Mouse (Mus musculus): Measurements from ENCODE around the gene Slc1a1. TPM values are rescaled to one million over a fixed set of nuclear protein-coding genes. Genes with fewer than 3 reads are reported as not detected.

Gene Slc1a1
- polyA plus RNA-seq (2015; fragmentation: Nextera tagmentation; extraction: Ambion mirVana), result 37.5 and 44.7 TPM in 2 replicates

DNA sequence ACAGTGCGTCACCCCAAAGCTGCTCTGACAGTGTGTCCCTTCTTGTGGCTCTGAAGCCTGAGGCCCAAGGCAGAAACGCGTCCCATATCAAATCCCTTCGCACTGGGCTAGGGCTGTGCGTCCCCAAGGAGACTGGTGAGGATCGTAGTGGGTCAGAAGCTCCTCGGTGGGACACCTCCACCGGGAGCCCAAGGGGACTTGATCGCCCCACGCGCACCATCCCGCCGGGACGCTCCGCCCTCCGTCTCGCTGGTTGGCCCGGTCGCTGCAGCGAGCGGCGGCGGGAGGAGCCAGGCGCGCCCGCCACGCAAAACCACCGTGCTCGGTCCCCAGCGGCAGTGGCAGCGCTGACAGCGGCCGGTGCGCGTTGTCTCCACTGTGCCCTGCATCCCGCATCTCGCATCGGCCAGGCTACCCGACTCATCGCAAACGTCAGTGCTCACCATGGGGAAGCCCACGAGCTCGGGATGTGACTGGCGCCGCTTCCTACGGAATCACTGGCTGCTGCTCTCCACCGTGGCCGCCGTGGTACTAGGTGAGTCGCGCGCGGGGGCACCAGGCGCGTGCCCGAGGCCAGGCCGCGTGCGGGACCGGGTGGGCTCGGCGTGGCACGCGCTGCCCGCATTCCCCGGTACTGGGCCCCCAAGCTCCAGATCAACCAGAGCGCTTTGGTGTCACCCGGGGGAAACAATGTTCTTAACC lies at the start of gene Slc1a1:
Gene Slc1a1, plus strand, starts transcription at position 252 of the 702 bp plus-strand sequence.
- Histone ChIP-seq H3K9me3 (ENCODE audit: control insufficient read depth, low read length) (no peaks in the 10 kb centered on the region), H3K4me3 (replicated peaks; ENCODE audit: low read length) (peak within 1 kb of the TSS; percentile 74), H3K9ac (replicated peaks; ENCODE audit: low read depth, low read length) (peak within 1 kb of the TSS; percentile 81), H3K27me3 (replicated peaks; ENCODE audit: control insufficient read depth, insufficient read depth, low read length) (no peaks in the 10 kb centered on the region), H3K4me2 (ENCODE audit: low read length) (peak within 1 kb of the TSS; percentile 73), H3K27ac (ENCODE audit: low read length) (peak within 1 kb of the TSS; percentile 60), H3K36me3 (ENCODE audit: control insufficient read depth, insufficient read depth) (no peaks in the 10 kb centered on the region), H3K4me1 (replicated peaks; ENCODE audit: control insufficient read depth, insufficient read depth, low read length) (peaks cover 13% of the 10 kb centered on the region)
- WGBS, result under 1% methylated on average over 56 of the region's 68 CpGs
- peak; percentile 95 for ATAC-seq

DNA sequence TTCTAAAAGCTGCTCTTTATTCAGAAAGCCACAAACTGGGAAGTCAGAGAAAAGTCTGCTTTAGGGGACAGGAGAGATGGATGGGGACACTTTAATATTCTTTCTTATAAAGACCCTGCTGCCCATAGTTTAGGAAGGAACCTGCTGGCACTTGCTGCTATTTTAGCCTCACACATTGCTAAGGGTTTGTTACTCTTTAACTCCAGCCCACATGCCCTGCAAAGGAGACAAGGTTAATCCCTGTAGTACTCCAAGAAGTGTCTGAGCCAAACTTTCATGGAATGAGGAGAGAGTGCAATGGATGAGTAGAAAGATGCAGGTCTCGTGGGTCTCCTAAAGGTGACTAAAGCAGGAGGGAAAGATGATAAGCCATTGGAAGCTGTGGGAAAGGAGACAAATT lies 44.7 kb upstream of the Slc1a1 start:
- no peak overlapping the region for H3K27ac ChIP-seq (ENCODE audit: low read length)
- no peak overlapping the region for H3K4me2 ChIP-seq (ENCODE audit: low read length)
- ATAC-seq, result no peak
- H3K9me3 ChIP-seq (ENCODE audit: control insufficient read depth, low read length), result no peaks in the 10 kb centered on the region
- no peaks in the 10 kb centered on the region for H3K27me3 ChIP-seq (replicated peaks; ENCODE audit: control insufficient read depth, insufficient read depth, low read length)
- H3K36me3 ChIP-seq (ENCODE audit: control insufficient read depth, insufficient read depth), result no peaks in the 10 kb centered on the region
- H3K4me3 ChIP-seq (replicated peaks; ENCODE audit: low read length), result no peak overlapping the region
- WGBS, result 79% methylated on average over 1 of the region's 1 CpGs
- H3K9ac ChIP-seq (replicated peaks; ENCODE audit: low read depth, low read length), result no peak overlapping the region
- no peaks in the 10 kb centered on the region for H3K4me1 ChIP-seq (replicated peaks; ENCODE audit: control insufficient read depth, insufficient read depth, low read length)

DNA sequence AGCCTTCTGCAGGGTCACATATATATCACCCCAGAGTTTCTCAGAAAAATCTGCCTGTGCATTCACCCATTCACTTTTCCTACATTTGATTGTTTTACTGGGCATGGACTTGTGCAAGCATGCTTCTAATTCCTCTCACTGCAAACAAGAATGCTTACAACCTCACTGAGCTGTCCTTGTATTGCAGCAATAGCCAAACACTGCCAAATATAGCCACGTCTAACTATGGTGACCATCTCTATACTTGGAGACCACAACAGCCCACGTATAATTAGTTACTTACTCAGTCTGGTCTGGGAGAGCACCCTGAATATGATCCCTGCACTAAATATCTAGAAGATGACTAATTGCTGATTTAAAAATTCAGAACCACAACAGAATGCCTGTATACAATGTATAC lies 41.5 kb upstream of the Slc1a1 start:
- Histone ChIP-seq H3K4me1 (replicated peaks; ENCODE audit: control insufficient read depth, insufficient read depth, low read length) (peaks cover 17% of the 10 kb centered on the region), H3K36me3 (ENCODE audit: control insufficient read depth, insufficient read depth) (no peaks in the 10 kb centered on the region), H3K27ac (ENCODE audit: low read length) (no peak overlapping the region), H3K4me2 (ENCODE audit: low read length) (no peak overlapping the region), H3K9me3 (ENCODE audit: control insufficient read depth, low read length) (no peaks in the 10 kb centered on the region), H3K27me3 (replicated peaks; ENCODE audit: control insufficient read depth, insufficient read depth, low read length) (no peaks in the 10 kb centered on the region), H3K9ac (replicated peaks; ENCODE audit: low read depth, low read length) (no peak overlapping the region), H3K4me3 (replicated peaks; ENCODE audit: low read length) (no peak overlapping the region)
- WGBS, result 45% methylated on average over 2 of the region's 2 CpGs
- no peak for ATAC-seq

DNA sequence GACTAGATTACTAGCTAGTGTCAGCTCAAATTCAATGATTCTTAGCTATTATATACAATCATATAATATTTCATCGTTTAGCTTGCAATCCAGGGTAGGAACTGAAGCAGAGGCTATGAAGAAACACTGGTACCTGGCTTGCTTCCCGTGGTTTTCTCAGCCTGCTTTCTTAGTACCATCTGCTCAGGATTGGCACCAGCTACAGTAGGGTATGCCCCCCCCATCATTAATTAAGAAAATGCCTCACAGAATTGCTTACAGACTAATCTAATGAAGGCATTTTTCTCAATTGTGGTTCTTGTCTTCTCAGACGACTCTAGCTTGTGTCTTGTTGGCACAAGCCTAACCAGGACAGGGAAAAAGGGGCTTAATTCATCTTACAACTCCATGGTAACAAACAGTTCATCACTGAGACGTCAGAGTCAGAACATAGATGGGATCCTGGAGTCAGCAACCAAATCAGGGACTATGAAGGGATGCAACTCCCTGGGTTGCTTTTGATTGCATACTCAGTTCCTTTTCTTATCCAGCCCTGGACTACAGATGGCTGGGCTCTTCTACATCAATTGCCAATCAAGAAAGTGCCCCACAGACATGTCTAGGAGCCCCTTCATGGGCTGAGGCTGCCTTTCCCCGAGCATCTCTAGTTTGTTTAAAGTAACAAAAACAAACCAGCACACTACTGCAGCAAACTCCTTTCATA lies 38.6 kb upstream of the Slc1a1 start:
- ATAC-seq, result peak; percentile 86
- Histone ChIP-seq H3K4me2 (ENCODE audit: low read length) (no peak overlapping the region), H3K4me1 (replicated peaks; ENCODE audit: control insufficient read depth, insufficient read depth, low read length) (peaks cover 21% of the 10 kb centered on the region), H3K9me3 (ENCODE audit: control insufficient read depth, low read length) (no peaks in the 10 kb centered on the region), H3K4me3 (replicated peaks; ENCODE audit: low read length) (no peak overlapping the region), H3K9ac (replicated peaks; ENCODE audit: low read depth, low read length) (no peak overlapping the region), H3K27me3 (replicated peaks; ENCODE audit: control insufficient read depth, insufficient read depth, low read length) (no peaks in the 10 kb centered on the region), H3K27ac (ENCODE audit: low read length) (peak overlapping the region; percentile 60), H3K36me3 (ENCODE audit: control insufficient read depth, insufficient read depth) (no peaks in the 10 kb centered on the region)
- WGBS, result 31% methylated on average over 5 of the region's 5 CpGs

DNA sequence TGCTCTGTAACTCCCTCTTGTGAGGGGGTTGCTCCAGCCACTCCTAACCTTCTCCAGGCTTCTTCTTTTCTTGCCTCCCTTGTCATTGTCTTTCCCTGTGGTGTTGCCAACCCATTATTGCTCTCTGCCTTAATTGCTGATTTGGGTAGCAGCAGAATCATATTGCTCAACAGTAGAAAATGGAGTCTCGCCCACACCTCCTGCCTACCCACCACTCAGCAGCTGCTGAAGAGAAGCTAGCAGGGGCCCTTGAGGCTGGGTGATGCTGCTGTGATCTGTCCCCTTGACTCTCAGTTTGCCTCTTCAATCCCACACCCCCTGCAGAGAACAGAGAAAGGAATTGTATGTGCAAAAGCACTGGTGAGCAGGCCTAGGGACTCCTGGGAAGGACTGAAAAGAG lies 37.9 kb upstream of the Slc1a1 start:
- Histone ChIP-seq H3K9me3 (ENCODE audit: control insufficient read depth, low read length) (no peaks in the 10 kb centered on the region), H3K27me3 (replicated peaks; ENCODE audit: control insufficient read depth, insufficient read depth, low read length) (no peaks in the 10 kb centered on the region), H3K27ac (ENCODE audit: low read length) (peak overlapping the region; percentile 60), H3K4me2 (ENCODE audit: low read length) (no peak overlapping the region), H3K4me1 (replicated peaks; ENCODE audit: control insufficient read depth, insufficient read depth, low read length) (peaks cover 21% of the 10 kb centered on the region), H3K4me3 (replicated peaks; ENCODE audit: low read length) (no peak overlapping the region), H3K9ac (replicated peaks; ENCODE audit: low read depth, low read length) (no peak overlapping the region), H3K36me3 (ENCODE audit: control insufficient read depth, insufficient read depth) (no peaks in the 10 kb centered on the region)
- no peak for ATAC-seq
- WGBS, result 50% methylated on average over 1 of the region's 1 CpGs

DNA sequence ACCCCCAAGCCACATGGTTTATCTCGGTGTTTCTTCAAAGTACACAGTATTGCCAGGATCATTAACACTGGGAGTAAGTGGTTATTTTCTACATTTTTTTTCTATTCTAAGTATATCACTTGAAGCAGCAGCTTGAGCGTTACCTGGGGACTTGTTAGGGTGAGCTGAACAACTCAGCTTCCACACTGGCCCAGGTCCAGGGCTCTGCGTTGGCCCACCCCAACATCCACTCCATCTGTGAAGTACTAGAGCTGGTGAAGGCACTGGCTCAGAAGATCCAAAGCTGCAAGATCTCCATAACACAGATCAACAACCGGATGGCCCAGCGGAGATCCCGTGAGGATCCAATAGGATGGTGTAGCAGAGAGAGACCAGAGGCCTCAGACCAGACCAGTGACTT lies 37.2 kb upstream of the Slc1a1 start:
- ATAC-seq, result no peak
- no peak overlapping the region for H3K9ac ChIP-seq (replicated peaks; ENCODE audit: low read depth, low read length)
- WGBS, result 83% methylated on average over 6 of the region's 6 CpGs
- H3K4me2 ChIP-seq (ENCODE audit: low read length), result no peak overlapping the region
- no peaks in the 10 kb centered on the region for H3K9me3 ChIP-seq (ENCODE audit: control insufficient read depth, low read length)
- no peak overlapping the region for H3K4me3 ChIP-seq (replicated peaks; ENCODE audit: low read length)
- H3K4me1 ChIP-seq (replicated peaks; ENCODE audit: control insufficient read depth, insufficient read depth, low read length), result peaks cover 21% of the 10 kb centered on the region
- H3K36me3 ChIP-seq (ENCODE audit: control insufficient read depth, insufficient read depth), result no peaks in the 10 kb centered on the region
- no peaks in the 10 kb centered on the region for H3K27me3 ChIP-seq (replicated peaks; ENCODE audit: control insufficient read depth, insufficient read depth, low read length)
- H3K27ac ChIP-seq (ENCODE audit: low read length), result no peak overlapping the region

DNA sequence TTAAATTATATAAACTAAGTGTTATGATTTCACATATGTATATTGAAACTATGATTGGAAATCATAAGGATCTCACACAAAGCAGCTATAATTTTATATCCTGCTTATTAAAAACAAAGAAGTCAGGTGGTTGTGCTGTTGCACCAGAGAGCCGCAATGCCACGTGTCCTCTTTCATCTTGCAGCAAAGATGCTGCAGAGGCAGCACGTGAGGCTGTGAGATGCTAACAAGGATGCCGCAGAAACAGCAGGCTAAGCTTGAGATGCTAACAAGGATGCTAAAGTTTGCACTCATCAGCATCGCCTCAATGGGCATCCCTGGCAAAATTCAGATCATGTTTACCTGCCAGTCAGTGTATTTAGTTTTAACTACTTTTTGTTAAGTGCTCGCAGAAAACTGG lies 34.4 kb upstream of the Slc1a1 start:
- no peak overlapping the region for H3K27ac ChIP-seq (ENCODE audit: low read length)
- no peaks in the 10 kb centered on the region for H3K9me3 ChIP-seq (ENCODE audit: control insufficient read depth, low read length)
- H3K4me2 ChIP-seq (ENCODE audit: low read length), result no peak overlapping the region
- no peaks in the 10 kb centered on the region for H3K27me3 ChIP-seq (replicated peaks; ENCODE audit: control insufficient read depth, insufficient read depth, low read length)
- H3K4me1 ChIP-seq (replicated peaks; ENCODE audit: control insufficient read depth, insufficient read depth, low read length), result peaks cover 21% of the 10 kb centered on the region
- no peak overlapping the region for H3K9ac ChIP-seq (replicated peaks; ENCODE audit: low read depth, low read length)
- no peak overlapping the region for H3K4me3 ChIP-seq (replicated peaks; ENCODE audit: low read length)
- ATAC-seq, result 0 out of 2 replicates have a peak, but pooled peaks have one; percentile 31
- no peaks in the 10 kb centered on the region for H3K36me3 ChIP-seq (ENCODE audit: control insufficient read depth, insufficient read depth)
- 28% methylated on average over 6 of the region's 6 CpGs for WGBS

DNA sequence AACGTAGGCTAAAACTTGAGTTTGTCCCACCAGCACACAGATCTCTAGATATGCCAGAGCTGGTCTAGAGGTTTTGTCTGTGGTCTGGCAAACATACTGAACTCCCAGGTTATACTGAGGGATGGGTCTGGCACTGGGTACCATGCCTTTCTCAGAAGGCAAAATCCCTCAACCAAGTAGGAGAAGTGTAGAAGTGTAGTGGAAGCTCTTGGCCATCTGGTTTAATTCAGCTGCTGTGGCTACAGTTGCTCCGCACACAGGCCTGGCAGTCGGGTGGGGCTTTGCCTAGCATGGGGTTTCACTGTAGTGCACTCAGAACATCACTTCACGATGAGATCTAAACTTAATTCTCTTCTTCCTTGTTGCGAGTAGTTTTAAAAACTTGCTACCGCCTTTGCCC lies 28.6 kb upstream of the Slc1a1 start:
- WGBS, result 94% methylated on average over 6 of the region's 6 CpGs
- H3K36me3 ChIP-seq (ENCODE audit: control insufficient read depth, insufficient read depth), result no peaks in the 10 kb centered on the region
- H3K4me2 ChIP-seq (ENCODE audit: low read length), result no peak overlapping the region
- no peak for ATAC-seq
- H3K9ac ChIP-seq (replicated peaks; ENCODE audit: low read depth, low read length), result no peak overlapping the region
- no peak overlapping the region for H3K27ac ChIP-seq (ENCODE audit: low read length)
- H3K4me1 ChIP-seq (replicated peaks; ENCODE audit: control insufficient read depth, insufficient read depth, low read length), result no peaks in the 10 kb centered on the region
- no peaks in the 10 kb centered on the region for H3K9me3 ChIP-seq (ENCODE audit: control insufficient read depth, low read length)
- H3K4me3 ChIP-seq (replicated peaks; ENCODE audit: low read length), result no peak overlapping the region
- no peaks in the 10 kb centered on the region for H3K27me3 ChIP-seq (replicated peaks; ENCODE audit: control insufficient read depth, insufficient read depth, low read length)

DNA sequence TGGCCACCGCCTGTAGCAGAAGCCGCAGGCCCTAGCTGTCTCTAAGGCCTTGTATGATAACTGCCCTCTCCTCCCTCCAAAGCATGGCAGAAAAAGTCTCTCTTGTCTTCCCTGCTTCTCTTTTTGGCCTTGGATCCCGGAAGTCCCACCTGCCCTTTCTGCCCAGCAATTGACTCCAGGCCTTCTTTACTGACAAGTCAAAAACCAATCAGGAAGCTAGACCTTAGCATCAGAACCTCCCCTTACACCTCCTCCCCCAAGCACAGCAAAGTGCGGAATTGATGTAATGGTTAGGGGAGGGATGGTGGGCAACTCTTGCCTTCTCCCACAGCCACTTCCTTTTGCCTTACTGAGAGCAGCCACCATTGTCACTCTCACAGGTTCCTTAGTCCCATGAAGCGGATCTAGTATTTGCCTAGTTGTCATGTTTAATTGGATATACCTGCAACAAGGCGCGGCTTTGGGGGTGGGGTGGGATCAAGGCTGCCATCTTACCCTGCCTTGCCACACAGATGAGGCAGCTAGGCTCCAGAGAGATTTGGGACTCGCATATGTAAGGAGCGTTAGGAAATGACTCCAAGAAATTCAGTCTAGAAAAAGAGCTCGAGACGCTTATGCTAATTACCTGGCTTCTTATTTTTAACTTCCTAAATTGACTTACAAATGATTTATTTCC lies 27.9 kb upstream of the Slc1a1 start:
- Histone ChIP-seq H3K4me3 (replicated peaks; ENCODE audit: low read length) (no peak overlapping the region), H3K27ac (ENCODE audit: low read length) (peak overlapping the region; percentile 65), H3K9me3 (ENCODE audit: control insufficient read depth, low read length) (no peaks in the 10 kb centered on the region), H3K36me3 (ENCODE audit: control insufficient read depth, insufficient read depth) (no peaks in the 10 kb centered on the region), H3K9ac (replicated peaks; ENCODE audit: low read depth, low read length) (no peak overlapping the region), H3K27me3 (replicated peaks; ENCODE audit: control insufficient read depth, insufficient read depth, low read length) (no peaks in the 10 kb centered on the region), H3K4me2 (ENCODE audit: low read length) (no peak overlapping the region), H3K4me1 (replicated peaks; ENCODE audit: control insufficient read depth, insufficient read depth, low read length) (no peaks in the 10 kb centered on the region)
- ATAC-seq, result peak; percentile 88
- WGBS, result 76% methylated on average over 11 of the region's 11 CpGs
